Mouse (Mus musculus) cerebellum, adult 2 months (tissue): ENCODE measurements around the gene Elp5. TPM values are rescaled to one million over a fixed set of nuclear protein-coding genes. Genes with fewer than 3 reads are reported as not detected.

Experiments
- DNase-seq, 2 experiments: peaks; one replicate each; pipeline ENCODE4 v3.0.0; 2021
- H3K27ac ChIP-seq: fragments of 200-500 bp; 2 replicates; pipeline ENCODE4 v1.5.1; 2012; ENCODE audit warnings: low read length, control low read depth, inconsistent platforms; ENCODE audit not compliant: insufficient read depth
- H3K27me3 ChIP-seq: fragments of 200-500 bp; 2 replicates; pipeline ENCODE4 v1.6.1; 2012; ENCODE audit warnings: inconsistent platforms, mild to moderate bottlenecking, low read length, moderate library complexity; ENCODE audit not compliant: control insufficient read depth, insufficient read depth
- H3K4me1 ChIP-seq: fragments of 200-500 bp; 2 replicates; pipeline ENCODE4 v1.6.1; 2011; ENCODE audit warnings: low read length; ENCODE audit not compliant: control insufficient read depth, insufficient read depth
- H3K4me3 ChIP-seq: fragments of 200-500 bp; replicated peaks from 2 replicates; pipeline ENCODE3; 2011; ENCODE audit warnings: mild to moderate bottlenecking, low read depth, low read length, control low read depth; ENCODE audit not compliant: insufficient read depth
- CTCF ChIP-seq: fragments of 200-500 bp; IDR thresholded peaks from 2 replicates; pipeline ENCODE4 v1.5.1; 2011; ENCODE audit warnings: low read depth, mild to moderate bottlenecking, control low read depth, low read length, moderate library complexity, borderline replicate concordance; ENCODE audit not compliant: insufficient read depth
- POLR2A ChIP-seq: fragments of 200-500 bp; IDR thresholded peaks from 2 replicates; pipeline ENCODE4 v1.6.1; 2011; ENCODE audit warnings: low read length, control low read depth, borderline replicate concordance; ENCODE audit not compliant: insufficient read depth
- WGBS: fragments of 180-500 bp; shearing (Covaris S2); methylation state at CpG from one replicate; pipeline ENCODE4 v1.1.7; 2018; 5-methylcytosine and 5-hydroxymethylcytosine counted together
- polyA plus RNA-seq: library from polyadenylated mRNA; depleted of rRNA; stranded (reverse); fragments of >200 nt; gene quantifications from 2 replicates; pipeline ENCODE4 v1.2.3, GENCODE M21; 2012

Gene Elp5
- polyA plus RNA-seq, 1 experiment, result 109 TPM

DNA sequence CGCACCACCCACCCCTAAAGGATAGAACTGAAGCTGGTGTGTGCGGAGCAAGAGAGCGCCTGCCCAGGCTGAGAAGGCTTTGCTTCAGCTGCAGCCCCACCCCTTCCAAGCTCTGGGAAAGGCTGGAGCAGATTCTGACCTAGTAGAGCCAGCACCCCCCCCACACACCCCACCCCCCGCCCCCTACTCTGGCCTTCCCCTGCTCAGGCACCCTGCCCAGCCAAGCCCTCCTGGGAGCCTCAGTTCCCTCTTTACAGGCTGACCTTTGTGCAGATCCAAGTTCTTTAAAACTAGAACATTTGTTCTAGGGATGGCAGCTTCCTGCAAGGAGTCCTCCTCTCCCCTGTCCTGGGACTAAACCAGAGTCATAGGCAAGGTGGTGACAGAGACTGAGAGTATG is 44.9 kb downstream of the Elp5 start:
- DNase-seq, result no peak
- WGBS, result 47% methylated on average over 4 of the region's 4 CpGs
- TF ChIP-seq CTCF (no peak), POLR2A (no peak)
- no peaks in the 10 kb centered on the region for H3K27me3 ChIP-seq
- no peak overlapping the region for H3K4me3 ChIP-seq
- H3K4me1 ChIP-seq, result peaks cover 4% of the 10 kb centered on the region; the same call in 1 of the 2 replicates
- no peak overlapping the region for H3K27ac ChIP-seq

DNA sequence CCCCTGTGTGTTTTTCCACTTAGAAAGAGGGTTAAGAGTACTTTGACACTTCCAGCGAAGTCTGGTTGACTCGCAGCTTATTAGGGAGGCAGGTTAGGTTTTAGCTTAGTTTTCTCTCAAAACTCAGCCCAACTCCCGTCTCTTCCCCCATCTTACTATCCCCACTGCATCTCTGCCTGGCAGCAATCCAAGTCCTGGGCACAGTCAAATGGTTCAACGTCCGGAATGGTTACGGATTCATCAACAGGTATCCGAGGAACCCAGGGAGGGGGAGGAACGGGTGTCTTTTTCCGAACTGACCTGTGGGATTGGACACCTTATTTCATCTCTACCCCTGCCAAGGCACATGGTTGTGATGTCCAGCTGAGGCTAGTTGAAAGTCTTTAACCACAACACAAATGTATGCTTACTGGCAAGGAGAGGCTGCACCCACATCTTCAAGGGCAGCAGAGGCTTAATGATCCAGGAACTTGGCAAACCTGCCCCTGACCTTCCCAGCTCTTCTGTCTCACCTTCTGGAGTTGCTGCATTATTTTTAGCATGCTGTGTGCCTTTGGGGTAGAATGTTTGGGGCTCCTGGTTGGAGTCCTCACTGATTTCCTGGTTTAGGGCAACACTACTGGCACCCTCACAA is 45.5 kb downstream of the Elp5 start:
- H3K27me3 ChIP-seq, result no peaks in the 10 kb centered on the region
- TF ChIP-seq CTCF, result no peak
- no peak for TF ChIP-seq POLR2A
- H3K4me1 ChIP-seq, result peaks cover 4% of the 10 kb centered on the region; the same call in 1 of the 2 replicates
- H3K4me3 ChIP-seq, result no peak overlapping the region
- WGBS, result 18% methylated on average over 9 of the region's 9 CpGs
- H3K27ac ChIP-seq, result no peak overlapping the region
- no peak for DNase-seq

DNA sequence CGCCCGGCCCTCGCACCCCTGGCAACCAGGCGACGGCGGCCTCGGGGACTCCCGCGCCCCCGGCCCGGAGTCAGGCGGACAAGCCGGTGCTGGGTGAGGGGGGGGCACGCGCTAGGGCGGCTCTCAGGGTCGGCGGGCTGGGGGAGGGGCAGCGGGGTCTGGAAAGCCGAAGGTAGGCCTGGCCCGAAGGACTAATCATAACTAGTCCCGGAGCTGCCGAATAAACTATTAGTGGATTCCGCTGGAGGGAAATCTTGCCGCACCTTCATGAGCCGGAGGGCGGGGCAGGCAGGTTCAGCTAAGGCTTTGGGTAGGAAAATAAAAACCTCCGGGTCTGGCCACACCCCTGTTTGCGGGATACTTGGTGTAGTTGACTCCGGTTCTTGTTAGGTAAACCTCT is 46.2 kb downstream of the Elp5 start:
- TF ChIP-seq CTCF (no peak), POLR2A (no peak)
- H3K4me3 ChIP-seq, result peak overlapping the region; percentile 36
- H3K27me3 ChIP-seq, result no peaks in the 10 kb centered on the region
- WGBS, result 1% methylated on average over 30 of the region's 30 CpGs
- H3K27ac ChIP-seq, result no peak overlapping the region
- DNase-seq, result no peak
- peaks cover 4% of the 10 kb centered on the region; the same call in 1 of the 2 replicates for H3K4me1 ChIP-seq

DNA sequence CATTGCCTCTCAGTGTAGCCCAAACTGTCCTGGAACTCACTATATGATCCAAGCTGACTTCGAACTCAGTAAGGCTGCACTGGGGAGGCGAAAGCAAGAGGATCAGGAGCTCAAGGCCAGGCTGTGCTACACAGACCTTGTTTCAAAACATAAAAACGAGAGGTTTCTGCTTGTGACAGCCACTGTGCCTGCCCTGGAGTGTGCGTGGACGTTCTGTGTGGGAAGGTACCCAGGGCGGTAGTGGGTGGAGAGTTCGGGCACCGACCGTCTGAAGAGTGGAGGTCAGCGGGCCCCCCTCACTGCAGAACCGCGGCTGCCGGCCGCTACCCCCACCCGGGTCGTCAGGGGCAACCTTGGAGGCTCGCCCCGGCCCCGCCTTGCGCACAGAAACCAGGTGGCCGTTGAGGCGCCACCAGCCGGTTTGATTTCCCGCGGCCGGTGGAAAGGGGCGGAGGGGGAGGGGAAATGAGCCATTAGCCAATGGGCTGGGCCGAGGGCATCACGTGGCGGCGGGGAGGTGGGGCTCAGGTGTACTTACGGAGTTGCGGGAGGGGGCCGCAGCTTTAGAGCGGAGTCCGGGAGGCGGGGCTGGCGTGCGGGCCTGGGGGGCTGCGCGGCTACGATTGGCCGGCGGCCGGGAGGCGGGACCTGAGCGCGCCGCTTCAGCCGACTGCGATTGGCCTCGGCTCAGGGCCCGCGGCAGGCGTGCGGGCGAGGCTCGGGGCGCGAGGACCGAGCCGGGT is 47.0 kb downstream of the Elp5 start, which contains the start of gene Ybx2:
Gene Ybx2, plus strand, starts transcription at position 660 of the 743 bp plus-strand sequence.
- no peak within 1 kb of the TSS for H3K27ac ChIP-seq

DNA sequence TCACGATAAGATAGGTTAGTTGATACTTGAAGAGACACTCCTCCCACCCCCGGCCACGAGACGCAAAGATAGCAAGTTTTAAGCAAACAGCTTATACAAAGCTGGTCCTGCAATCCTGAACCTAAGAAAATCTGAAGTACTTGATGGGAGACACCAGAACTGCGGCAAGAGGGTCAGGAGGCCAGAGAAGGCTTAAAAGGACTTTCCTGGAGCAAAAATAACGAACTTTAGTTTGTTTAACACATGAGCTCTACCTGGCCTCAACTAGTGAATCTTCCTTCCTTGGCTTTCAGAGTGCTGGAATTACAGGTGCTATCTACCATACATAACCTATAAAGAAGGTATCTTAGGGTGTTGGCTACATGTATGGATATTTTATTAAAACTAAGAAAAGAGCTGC is 47.6 kb downstream of the Elp5 start:
- Histone ChIP-seq H3K27me3 (no peaks in the 10 kb centered on the region), H3K4me3 (no peak overlapping the region), H3K4me1 (no peaks in the 10 kb centered on the region), H3K27ac (no peak overlapping the region)
- 22% methylated on average over 6 of the region's 6 CpGs for WGBS
- no peak for DNase-seq
- TF ChIP-seq CTCF (no peak), POLR2A (no peak)

More for the DNA sequence above, 47.0 kb downstream of the Elp5 start, which contains the start of gene Ybx2:
- H3K27me3 ChIP-seq, result no peaks in the 10 kb centered on the region
- DNase-seq, result peak; percentile 91 to 94
- WGBS, result 2% methylated on average over 62 of the region's 62 CpGs
- peak within 1 kb of the TSS; percentile 36 for H3K4me3 ChIP-seq
- no peak for TF ChIP-seq CTCF
- TF ChIP-seq POLR2A, result no peak
- H3K4me1 ChIP-seq, result no peaks in the 10 kb centered on the region

DNA sequence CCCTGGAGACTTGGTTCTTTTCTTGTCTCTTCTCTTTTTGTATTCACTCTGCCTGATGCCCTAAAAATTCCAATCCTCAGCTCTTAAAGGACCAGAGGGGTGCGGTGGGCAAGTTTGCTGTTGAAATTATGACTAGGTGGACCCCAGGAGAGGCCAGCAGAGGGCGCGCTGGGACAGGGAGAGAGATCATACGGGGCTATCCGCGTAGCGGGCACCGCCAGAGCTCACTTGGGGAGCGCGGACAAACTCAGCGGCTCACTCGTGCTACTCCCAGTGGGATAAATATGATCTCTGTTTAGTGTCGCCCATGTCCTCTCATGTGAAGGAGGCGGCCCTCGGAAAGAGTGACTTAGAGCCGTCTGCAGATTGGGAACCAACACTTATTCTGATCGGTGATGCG is 48.1 kb downstream of the Elp5 start:
- DNase-seq, result peak; percentile 81 to 91
- no peaks in the 10 kb centered on the region for H3K27me3 ChIP-seq
- WGBS, result under 1% methylated on average over 18 of the region's 18 CpGs
- no peak for TF ChIP-seq POLR2A
- TF ChIP-seq CTCF, result peak; percentile 81
- H3K27ac ChIP-seq, result no peak overlapping the region
- no peak overlapping the region for H3K4me3 ChIP-seq
- no peaks in the 10 kb centered on the region for H3K4me1 ChIP-seq

DNA sequence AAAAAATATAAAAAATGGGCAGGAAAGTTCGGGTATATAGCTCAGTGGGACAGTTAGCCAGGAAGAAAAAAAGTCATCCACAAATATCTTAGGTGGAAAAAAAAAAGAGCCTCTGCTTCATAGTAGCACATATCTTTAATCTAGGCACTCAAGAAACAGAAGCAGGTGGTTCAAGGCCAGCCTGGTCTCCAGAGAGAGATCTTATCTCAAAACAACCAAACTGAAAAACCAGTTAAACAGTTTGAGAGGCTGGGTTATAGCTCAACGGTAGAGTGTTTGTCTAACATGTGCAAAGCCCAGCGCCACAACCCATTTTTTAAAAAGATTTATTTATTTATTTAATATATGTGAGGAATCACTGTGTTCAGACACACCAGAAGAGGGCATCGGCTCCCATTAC is 49.3 kb downstream of the Elp5 start:
- no peak for TF ChIP-seq CTCF
- no peak for TF ChIP-seq POLR2A
- no peaks in the 10 kb centered on the region for H3K4me1 ChIP-seq
- 72% methylated on average over 4 of the region's 4 CpGs for WGBS
- H3K27ac ChIP-seq, result no peak overlapping the region
- H3K27me3 ChIP-seq, result no peaks in the 10 kb centered on the region
- H3K4me3 ChIP-seq, result no peak overlapping the region
- no peak for DNase-seq

DNA sequence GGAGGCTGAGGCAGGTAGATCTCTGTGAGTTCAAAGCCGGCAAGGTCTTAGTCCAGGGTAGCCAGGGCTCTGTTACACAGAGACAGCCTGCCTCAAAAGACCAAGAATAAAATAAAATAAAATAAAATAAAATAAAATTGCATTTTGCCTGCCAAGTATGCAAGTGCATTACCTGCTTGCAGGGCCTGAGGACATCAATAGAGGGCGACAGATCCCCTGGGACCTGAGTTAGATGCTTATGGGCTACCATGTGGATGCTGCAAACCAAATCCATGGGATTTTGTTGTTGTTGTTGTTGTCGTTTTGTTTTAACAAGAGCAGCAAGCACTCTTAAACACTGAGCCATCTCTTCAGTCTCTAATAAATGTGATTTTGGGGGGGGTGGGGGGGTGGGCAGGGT is 50.1 kb downstream of the Elp5 start:
- Histone ChIP-seq H3K27ac (no peak overlapping the region), H3K4me1 (no peaks in the 10 kb centered on the region), H3K27me3 (no peaks in the 10 kb centered on the region), H3K4me3 (no peak overlapping the region)
- DNase-seq, result no peak
- 46% methylated on average over 3 of the region's 3 CpGs for WGBS
- peak; percentile 31; the same call in 1 of the 2 replicates for TF ChIP-seq CTCF
- TF ChIP-seq POLR2A, result no peak
